Mouse (Mus musculus): ENCODE results near the gene Galnt7. TPM values are rescaled to one million over a fixed set of nuclear protein-coding genes. Genes with fewer than 3 reads are reported as not detected.

The Galnt7 gene
- total and polyA plus RNA-seq, 3 experiments: 11.1 to 138 (median 18.5) TPM

DNA sequence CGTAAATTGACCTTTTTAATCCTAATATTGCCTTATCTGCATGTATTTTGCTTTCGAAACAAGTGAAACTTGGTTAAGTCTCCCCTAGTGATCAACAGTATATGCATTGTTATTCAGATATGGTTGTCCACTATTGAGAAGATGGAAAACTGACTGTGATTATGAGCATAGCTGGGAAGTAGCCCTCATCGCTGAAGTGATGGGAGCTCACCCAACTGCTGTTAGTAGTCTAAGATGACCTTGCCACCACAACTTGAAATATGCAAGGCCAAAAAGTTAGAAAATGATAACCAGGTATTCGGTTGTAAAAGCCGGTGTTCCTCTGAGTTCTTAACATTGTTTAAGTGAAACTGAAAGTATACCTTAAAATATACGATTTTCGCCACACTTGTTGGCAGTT is 1.3 kb upstream of the Galnt7 start:
- no peak for DNase-seq (ENCODE audit: low read depth, low spot score)
- Histone ChIP-seq H3K9ac (ENCODE audit: control insufficient read depth, low read depth, low read length, poor library complexity, severe bottlenecking) (no peak overlapping the region; the same call in 1 of the 2 replicates), H3K4me3 (ENCODE audit: control insufficient read depth in 1 of 2, insufficient read depth in 1 of 2, low read depth in 2 of 2, low read length in 2 of 2) (0 out of 4 replicates have a peak overlapping the region, but pooled peaks have one; percentile 79), H3K4me1 (ENCODE audit: control insufficient read depth in 1 of 2, insufficient read depth in 2 of 2, low read length in 2 of 2) (peaks cover 0 to 17% of the 10 kb centered on the region in 2 experiments; a peak in 2 of 4 replicates), H3K9me3 (replicated peaks; ENCODE audit: insufficient read depth, low read length) (no peaks in the 10 kb centered on the region), H3K27ac (ENCODE audit: control insufficient read depth, low read depth, low read length) (no peak overlapping the region), H3K27me3 (ENCODE audit: control insufficient read depth in 1 of 2, insufficient read depth in 2 of 2, low read length in 2 of 2) (no peaks in the 10 kb centered on the region), H3K36me3 (ENCODE audit: control insufficient read depth in 1 of 2, insufficient read depth in 2 of 2, low read length in 2 of 2) (peaks cover 0 to 12% of the 10 kb centered on the region in 2 experiments; a peak in 2 of 4 replicates), H3K79me2 (ENCODE audit: control insufficient read depth, insufficient read depth, low read length, poor library complexity) (peaks cover 26% of the 10 kb centered on the region)
- TF ChIP-seq ETS1 (IDR thresholded peaks at IDR 0.05; ENCODE audit: low read depth, low read length) (0 out of 2 replicates have a peak, but pooled peaks have one; percentile 28), CTCF (IDR thresholded peaks at IDR 0.05 in 2 of 3, conservative IDR thresholded peaks at IDR 0.05 in 1 of 3; ENCODE audit: control insufficient read depth in 1 of 3, insufficient read depth in 1 of 3, low read depth in 2 of 3, low read length in 3 of 3, poor library complexity in 1 of 3, severe bottlenecking in 1 of 3) (no peak), ZKSCAN1 (IDR thresholded peaks at IDR 0.05; ENCODE audit: low read depth, low read length) (no peak), GATA1 (IDR thresholded peaks at IDR 0.05; ENCODE audit: low read depth, low read length) (no peak), CHD1 (IDR thresholded peaks at IDR 0.05; ENCODE audit: low read depth, low read length) (no peak), POLR2A (IDR thresholded peaks at IDR 0.05; ENCODE audit: control insufficient read depth in 1 of 2, insufficient read depth in 1 of 2, low read depth in 1 of 2, low read length in 2 of 2, poor library complexity in 1 of 2) (no peak), RCOR1 (IDR thresholded peaks at IDR 0.05; ENCODE audit: low read depth, low read length) (0 out of 2 replicates have a peak, but pooled peaks have one; percentile 8)

DNA sequence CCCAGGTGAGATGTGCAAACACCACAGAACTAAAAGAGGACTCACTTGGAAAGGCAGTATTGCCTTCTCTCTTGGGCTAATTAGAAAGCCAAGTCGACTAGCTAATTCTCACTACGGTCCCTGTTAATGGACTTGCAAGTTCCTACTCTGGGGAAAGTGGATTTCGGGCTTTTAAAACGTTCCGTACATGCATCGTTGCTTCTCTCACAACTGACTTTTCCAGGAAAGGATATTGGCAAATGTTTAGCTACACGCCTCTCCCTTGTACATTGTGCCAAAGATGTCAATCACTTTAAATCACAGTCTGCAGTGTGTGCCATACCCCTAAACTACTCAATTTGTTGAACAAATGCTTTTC is 915 bp upstream of the Galnt7 start:
- Histone ChIP-seq H3K27me3 (ENCODE audit: control insufficient read depth in 1 of 2, insufficient read depth in 2 of 2, low read length in 2 of 2) (no peaks in the 10 kb centered on the region), H3K4me3 (ENCODE audit: control insufficient read depth in 1 of 2, insufficient read depth in 1 of 2, low read depth in 2 of 2, low read length in 2 of 2) (peak overlapping the region; percentile 79), H3K36me3 (ENCODE audit: control insufficient read depth in 1 of 2, insufficient read depth in 2 of 2, low read length in 2 of 2) (peaks cover 0 to 12% of the 10 kb centered on the region in 2 experiments; a peak in 2 of 4 replicates), H3K79me2 (ENCODE audit: control insufficient read depth, insufficient read depth, low read length, poor library complexity) (peaks cover 26% of the 10 kb centered on the region), H3K4me1 (ENCODE audit: control insufficient read depth in 1 of 2, insufficient read depth in 2 of 2, low read length in 2 of 2) (peaks cover 0 to 17% of the 10 kb centered on the region in 2 experiments; a peak in 2 of 4 replicates), H3K9ac (ENCODE audit: control insufficient read depth, low read depth, low read length, poor library complexity, severe bottlenecking) (peak overlapping the region; percentile 85), H3K27ac (ENCODE audit: control insufficient read depth, low read depth, low read length) (peak overlapping the region; percentile 69), H3K9me3 (replicated peaks; ENCODE audit: insufficient read depth, low read length) (no peaks in the 10 kb centered on the region)
- TF ChIP-seq MXI1 (IDR thresholded peaks at IDR 0.05; ENCODE audit: low read depth, low read length) (no peak), RCOR1 (IDR thresholded peaks at IDR 0.05; ENCODE audit: low read depth, low read length) (no peak), ELF1 (IDR thresholded peaks at IDR 0.05; ENCODE audit: low read depth, low read length) (no peak), CHD1 (IDR thresholded peaks at IDR 0.05; ENCODE audit: low read depth, low read length) (no peak), MAZ (IDR thresholded peaks at IDR 0.05; ENCODE audit: low read depth, low read length) (no peak), GATA1 (IDR thresholded peaks at IDR 0.05; ENCODE audit: low read depth, low read length) (no peak), ZMIZ1 (IDR thresholded peaks at IDR 0.05; ENCODE audit: low read depth, low read length) (no peak), HCFC1 (IDR thresholded peaks at IDR 0.05; ENCODE audit: low read depth, low read length) (0 out of 2 replicates have a peak, but pooled peaks have one; percentile 6), USF1 (IDR thresholded peaks at IDR 0.05; ENCODE audit: low read depth, low read length) (no peak), POLR2A (IDR thresholded peaks at IDR 0.05; ENCODE audit: control insufficient read depth in 1 of 2, insufficient read depth in 1 of 2, low read depth in 1 of 2, low read length in 2 of 2, poor library complexity in 1 of 2) (no peak), POLR2AphosphoS2 (IDR thresholded peaks at IDR 0.05; ENCODE audit: low read length) (no peak), UBTF (IDR thresholded peaks at IDR 0.05; ENCODE audit: borderline replicate concordance, insufficient read depth, low read depth, low read length) (no peak), EP300 (IDR thresholded peaks at IDR 0.05; ENCODE audit: low read depth in 1 of 2, low read length in 2 of 2) (peak in 1 of 2 experiments; percentile 18; a peak in 1 of 4 replicates), JUND (IDR thresholded peaks at IDR 0.05; ENCODE audit: low read depth, low read length) (no peak), MAFK (IDR thresholded peaks at IDR 0.05; ENCODE audit: borderline replicate concordance, low read depth, low read length) (no peak)
- no peak for DNase-seq (ENCODE audit: low read depth, low spot score)

Data from MEL (cell line).